Mouse (Mus musculus) erythroblast, embryonic 14.5 days (primary cell): ENCODE results near the gene Plcl2.

Experiments used
- GATA1 ChIP-seq: IDR thresholded peaks from 2 replicates; pipeline ENCODE4 v1.6.1; 2012; ENCODE audit warnings: low read length, inconsistent platforms, mixed read lengths
- TAL1 ChIP-seq: IDR thresholded peaks from 3 replicates; pipeline ENCODE4 v1.6.1; 2012; ENCODE audit warnings: low read length, inconsistent platforms, mixed read lengths

DNA sequence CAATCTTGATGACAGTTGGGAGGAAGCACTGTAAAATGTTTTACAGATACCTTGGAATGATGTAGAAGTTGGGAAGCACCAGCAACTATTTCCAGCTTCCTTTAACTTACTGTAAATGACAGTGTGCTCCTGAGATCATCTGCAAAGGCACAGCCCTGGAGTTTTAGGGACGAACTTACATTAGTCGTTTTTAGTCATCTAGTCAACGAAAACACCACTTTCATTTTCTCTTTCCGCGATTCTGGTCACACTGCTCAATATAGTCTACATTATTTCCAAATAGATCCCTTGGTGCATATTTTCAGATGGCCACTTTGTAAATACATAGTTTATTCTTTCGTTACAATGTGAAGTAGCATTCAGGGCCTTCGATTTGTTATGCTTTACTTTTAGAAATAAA lies 3.6 kb downstream of the Plcl2 start:
- TF ChIP-seq GATA1 (no peak), TAL1 (no peak)
